Mouse (Mus musculus): ENCODE measurements around the gene Tprgl. TPM values are rescaled to one million over a fixed set of nuclear protein-coding genes. Genes with fewer than 3 reads are reported as not detected.

The Tprgl gene
- polyA plus RNA-seq, 1 experiment: 57.3 TPM

DNA sequence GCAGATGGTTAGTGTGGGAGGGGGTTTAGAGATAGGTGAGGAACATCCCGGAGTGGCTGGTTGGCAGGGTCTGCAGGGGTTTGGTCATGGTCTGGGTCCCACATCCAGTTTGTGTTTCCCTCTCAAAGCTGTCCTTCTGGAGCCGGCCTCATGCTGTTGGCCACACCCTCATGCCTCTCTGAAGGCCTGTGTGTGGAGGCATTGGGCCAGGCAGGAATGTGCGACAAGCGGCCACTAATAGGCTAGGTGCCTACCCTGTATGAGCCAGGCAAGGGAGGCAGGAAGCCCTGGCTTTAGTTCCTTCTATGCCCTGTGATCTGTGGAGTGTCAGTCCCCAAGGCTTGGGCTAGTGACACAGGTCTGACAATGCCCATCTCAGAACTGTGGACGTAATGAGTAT is 24.5 kb upstream of the Tprgl start:
- H3ac ChIP-seq (ENCODE audit: control insufficient read depth, insufficient read length, low read depth): no peak overlapping the region
- H3K79me3 ChIP-seq (ENCODE audit: low read depth): no peaks in the 10 kb centered on the region
- TF ChIP-seq MYOG (IDR thresholded peaks at IDR 0.05; ENCODE audit: control insufficient read depth, extremely low read depth, insufficient read length): no peak
- TF ChIP-seq CEBPB (IDR thresholded peaks at IDR 0.05; ENCODE audit: low read depth): no peak
- no peak for TF ChIP-seq MAX (IDR thresholded peaks at IDR 0.05)
- TF ChIP-seq FOSL1 (IDR thresholded peaks at IDR 0.05; ENCODE audit: insufficient read depth, low read length, poor library complexity, severe bottlenecking): no peak
- TF ChIP-seq CTCF (IDR thresholded peaks at IDR 0.05; ENCODE audit: control insufficient read depth, insufficient read depth, insufficient read length): no peak
- TF ChIP-seq USF1 (IDR thresholded peaks at IDR 0.05; ENCODE audit: low read depth): no peak
- no peak for TF ChIP-seq MYOD1 (IDR thresholded peaks at IDR 0.05; ENCODE audit: control insufficient read depth, insufficient read length, low read depth)
- H3K27me3 ChIP-seq (ENCODE audit: control insufficient read depth, insufficient read depth, insufficient read length): no peaks in the 10 kb centered on the region
- H3K4me3 ChIP-seq (ENCODE audit: insufficient read depth, poor library complexity, severe bottlenecking): no peak overlapping the region
- no peaks in the 10 kb centered on the region for H3K36me3 ChIP-seq (ENCODE audit: control insufficient read depth, insufficient read depth)
- H3K79me2 ChIP-seq (ENCODE audit: control insufficient read depth, insufficient read depth): no peaks in the 10 kb centered on the region

DNA sequence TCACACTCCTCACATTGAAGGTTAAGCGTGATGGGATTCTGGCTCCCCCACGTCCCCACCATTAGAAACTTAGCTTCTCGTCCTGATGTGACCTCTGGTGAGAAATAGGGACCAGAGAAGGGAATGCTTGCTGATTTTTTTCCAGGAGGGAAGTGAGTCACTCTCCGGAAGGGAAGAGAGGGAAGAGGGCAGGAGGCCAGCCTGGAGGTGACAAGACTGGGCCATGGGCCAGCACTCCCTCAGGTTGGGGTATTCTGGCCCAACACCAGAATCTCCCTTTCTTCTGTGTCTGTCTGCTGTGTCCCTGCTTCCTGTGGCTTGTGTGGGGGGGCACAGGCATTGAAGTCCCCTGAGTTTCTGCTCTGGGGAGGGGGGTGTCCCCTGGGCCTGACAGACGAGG is 23.1 kb upstream of the Tprgl start:
- TF ChIP-seq FOSL1 (IDR thresholded peaks at IDR 0.05; ENCODE audit: insufficient read depth, low read length, poor library complexity, severe bottlenecking) (no peak), USF1 (IDR thresholded peaks at IDR 0.05; ENCODE audit: low read depth) (no peak), CEBPB (IDR thresholded peaks at IDR 0.05; ENCODE audit: low read depth) (no peak), MYOD1 (IDR thresholded peaks at IDR 0.05; ENCODE audit: control insufficient read depth, insufficient read length, low read depth) (no peak), CTCF (IDR thresholded peaks at IDR 0.05; ENCODE audit: control insufficient read depth, insufficient read depth, insufficient read length) (no peak), MYOG (IDR thresholded peaks at IDR 0.05; ENCODE audit: control insufficient read depth, extremely low read depth, insufficient read length) (no peak), MAX (IDR thresholded peaks at IDR 0.05) (no peak)
- Histone ChIP-seq H3K36me3 (ENCODE audit: control insufficient read depth, insufficient read depth) (no peaks in the 10 kb centered on the region), H3K79me2 (ENCODE audit: control insufficient read depth, insufficient read depth) (no peaks in the 10 kb centered on the region), H3ac (ENCODE audit: control insufficient read depth, insufficient read length, low read depth) (no peak overlapping the region), H3K27me3 (ENCODE audit: control insufficient read depth, insufficient read depth, insufficient read length) (no peaks in the 10 kb centered on the region), H3K4me3 (ENCODE audit: insufficient read depth, poor library complexity, severe bottlenecking) (no peak overlapping the region), H3K79me3 (ENCODE audit: low read depth) (no peaks in the 10 kb centered on the region)

DNA sequence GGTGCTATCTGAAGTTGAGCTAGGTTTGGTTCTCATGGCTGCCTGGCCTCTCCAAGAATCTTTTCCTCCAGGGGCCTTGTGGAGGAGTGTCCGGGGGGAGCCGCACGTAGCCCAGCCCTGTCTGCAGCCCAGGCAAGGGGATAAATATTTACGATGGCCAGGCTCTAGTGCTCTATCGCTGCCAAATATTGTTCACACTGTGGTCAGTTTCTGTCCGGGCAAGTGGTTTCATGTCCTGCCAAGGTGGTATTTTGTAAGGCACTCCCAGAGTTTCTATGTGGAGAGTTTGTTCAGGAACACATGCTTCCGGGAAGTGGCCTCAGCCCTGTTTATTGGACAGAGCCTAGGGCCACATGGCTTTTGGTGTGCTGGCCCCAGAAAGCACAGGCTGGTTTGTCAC is 20.5 kb upstream of the Tprgl start:
- peaks cover 4% of the 10 kb centered on the region for H3K27me3 ChIP-seq (ENCODE audit: control insufficient read depth, insufficient read depth, insufficient read length)
- H3K36me3 ChIP-seq (ENCODE audit: control insufficient read depth, insufficient read depth): no peaks in the 10 kb centered on the region
- no peak for TF ChIP-seq MAX (IDR thresholded peaks at IDR 0.05)
- TF ChIP-seq CTCF (IDR thresholded peaks at IDR 0.05; ENCODE audit: control insufficient read depth, insufficient read depth, insufficient read length): no peak
- TF ChIP-seq MYOD1 (IDR thresholded peaks at IDR 0.05; ENCODE audit: control insufficient read depth, insufficient read length, low read depth): no peak
- no peak for TF ChIP-seq MYOG (IDR thresholded peaks at IDR 0.05; ENCODE audit: control insufficient read depth, extremely low read depth, insufficient read length)
- TF ChIP-seq USF1 (IDR thresholded peaks at IDR 0.05; ENCODE audit: low read depth): no peak
- TF ChIP-seq CEBPB (IDR thresholded peaks at IDR 0.05; ENCODE audit: low read depth): no peak
- no peak overlapping the region for H3K4me3 ChIP-seq (ENCODE audit: insufficient read depth, poor library complexity, severe bottlenecking)
- H3K79me3 ChIP-seq (ENCODE audit: low read depth): no peaks in the 10 kb centered on the region
- H3K79me2 ChIP-seq (ENCODE audit: control insufficient read depth, insufficient read depth): no peaks in the 10 kb centered on the region
- H3ac ChIP-seq (ENCODE audit: control insufficient read depth, insufficient read length, low read depth): no peak overlapping the region

DNA sequence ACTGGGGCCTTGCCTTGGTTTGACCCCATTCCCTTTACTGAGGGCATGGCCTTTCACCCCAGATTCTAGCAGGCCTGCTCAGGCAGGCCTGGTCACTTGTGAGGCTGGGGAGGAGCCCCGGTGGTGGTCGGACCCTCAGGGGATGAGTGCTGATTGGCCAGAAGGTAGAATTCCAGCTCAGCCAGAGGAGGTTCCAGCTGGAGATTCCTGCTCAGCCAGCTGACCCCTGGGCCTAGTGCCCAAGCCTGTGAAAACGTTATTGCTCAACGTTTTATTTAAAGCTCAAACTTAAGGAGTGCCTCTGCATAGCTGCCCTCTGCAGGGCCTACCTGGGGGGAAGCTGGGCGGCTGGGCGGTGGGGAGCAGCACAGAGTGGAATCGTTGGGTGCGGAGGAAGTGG is 16.8 kb upstream of the Tprgl start:
- no peaks in the 10 kb centered on the region for H3K79me2 ChIP-seq (ENCODE audit: control insufficient read depth, insufficient read depth)
- no peak overlapping the region for H3ac ChIP-seq (ENCODE audit: control insufficient read depth, insufficient read length, low read depth)
- no peaks in the 10 kb centered on the region for H3K36me3 ChIP-seq (ENCODE audit: control insufficient read depth, insufficient read depth)
- no peak overlapping the region for H3K4me3 ChIP-seq (ENCODE audit: insufficient read depth, poor library complexity, severe bottlenecking)
- TF ChIP-seq FOSL1 (IDR thresholded peaks at IDR 0.05; ENCODE audit: insufficient read depth, low read length, poor library complexity, severe bottlenecking) (no peak), USF1 (IDR thresholded peaks at IDR 0.05; ENCODE audit: low read depth) (no peak), MYOG (IDR thresholded peaks at IDR 0.05; ENCODE audit: control insufficient read depth, extremely low read depth, insufficient read length) (no peak), MAX (IDR thresholded peaks at IDR 0.05) (no peak), CEBPB (IDR thresholded peaks at IDR 0.05; ENCODE audit: low read depth) (no peak), CTCF (IDR thresholded peaks at IDR 0.05; ENCODE audit: control insufficient read depth, insufficient read depth, insufficient read length) (no peak), MYOD1 (IDR thresholded peaks at IDR 0.05; ENCODE audit: control insufficient read depth, insufficient read length, low read depth) (no peak)
- peaks cover 11% of the 10 kb centered on the region for H3K27me3 ChIP-seq (ENCODE audit: control insufficient read depth, insufficient read depth, insufficient read length)
- H3K79me3 ChIP-seq (ENCODE audit: low read depth): no peaks in the 10 kb centered on the region

DNA sequence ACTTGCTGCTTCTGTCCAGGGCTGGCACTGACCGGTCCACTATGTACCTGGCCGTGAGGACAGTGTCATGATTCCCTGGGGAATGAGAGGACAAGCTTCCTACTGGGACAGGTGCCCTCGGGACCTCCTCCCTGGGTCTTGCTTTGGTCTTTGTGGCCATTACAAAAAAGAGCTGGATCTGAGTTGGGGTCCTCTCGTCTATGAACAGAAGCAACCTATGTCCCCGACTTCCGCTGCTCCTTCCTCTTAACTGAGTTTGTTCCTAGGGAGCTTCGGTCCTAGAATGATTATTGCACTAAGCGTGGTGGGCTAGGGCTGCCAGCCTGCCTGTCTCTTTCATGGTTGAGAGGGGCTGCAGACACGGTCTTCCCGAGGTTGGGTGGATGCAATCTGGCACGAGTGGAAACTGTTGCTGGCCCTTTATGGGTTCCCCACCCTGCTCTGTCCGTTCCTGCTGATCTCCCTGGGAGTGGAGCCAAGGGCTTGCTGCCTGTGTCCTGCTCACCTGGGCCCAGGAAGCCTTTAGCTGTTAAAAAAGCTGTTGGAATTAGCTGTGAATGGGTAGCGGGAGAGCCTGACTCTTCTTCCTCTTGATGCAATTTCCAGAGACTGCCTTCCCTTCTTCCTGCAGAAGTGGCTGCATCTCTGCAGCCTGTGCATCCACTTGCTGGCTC is 11.6 kb upstream of the Tprgl start:
- no peaks in the 10 kb centered on the region for H3K36me3 ChIP-seq (ENCODE audit: control insufficient read depth, insufficient read depth)
- H3K79me3 ChIP-seq (ENCODE audit: low read depth): no peaks in the 10 kb centered on the region
- peaks cover 49% of the 10 kb centered on the region for H3K27me3 ChIP-seq (ENCODE audit: control insufficient read depth, insufficient read depth, insufficient read length)
- H3K79me2 ChIP-seq (ENCODE audit: control insufficient read depth, insufficient read depth): no peaks in the 10 kb centered on the region
- no peak overlapping the region for H3K4me3 ChIP-seq (ENCODE audit: insufficient read depth, poor library complexity, severe bottlenecking)
- TF ChIP-seq MYOD1 (IDR thresholded peaks at IDR 0.05; ENCODE audit: control insufficient read depth, insufficient read length, low read depth): no peak
- no peak for TF ChIP-seq USF1 (IDR thresholded peaks at IDR 0.05; ENCODE audit: low read depth)
- no peak for TF ChIP-seq MYOG (IDR thresholded peaks at IDR 0.05; ENCODE audit: control insufficient read depth, extremely low read depth, insufficient read length)
- no peak for TF ChIP-seq CEBPB (IDR thresholded peaks at IDR 0.05; ENCODE audit: low read depth)
- TF ChIP-seq FOSL1 (IDR thresholded peaks at IDR 0.05; ENCODE audit: insufficient read depth, low read length, poor library complexity, severe bottlenecking): no peak
- TF ChIP-seq MAX (IDR thresholded peaks at IDR 0.05): no peak
- no peak for TF ChIP-seq CTCF (IDR thresholded peaks at IDR 0.05; ENCODE audit: control insufficient read depth, insufficient read depth, insufficient read length)
- no peak overlapping the region for H3ac ChIP-seq (ENCODE audit: control insufficient read depth, insufficient read length, low read depth)

Measured in C2C12 (cell line).